Mouse (Mus musculus): Measurements from ENCODE around the gene Ino80. TPM values are rescaled to one million over a fixed set of nuclear protein-coding genes. Genes with fewer than 3 reads are reported as not detected.

Gene Ino80
- polyA plus RNA-seq, 1 experiment from 2014 or later, result 3.6 TPM

GRCm38 (mm10) chr2:119364969-119365368, 112.5 kb downstream of the Ino80 start:
- DNase-seq (ENCODE audit: low spot score), result no peak
- H3K9ac ChIP-seq (replicated peaks; ENCODE audit: low read length), result no peak overlapping the region
- H3K27me3 ChIP-seq (ENCODE audit: control insufficient read depth, insufficient read depth, low read length), result no peaks in the 10 kb centered on the region

GRCm38 (mm10) chr2:119359721-119360291, 117.7 kb downstream of the Ino80 start:
- 84% methylated on average over 2 of the region's 2 CpGs for WGBS
- ATAC-seq (replicated peaks; ENCODE audit: insufficient number of reproducible peaks, low FRiP score, low TSS enrichment, low read depth) (no peak), DNase-seq (ENCODE audit: low spot score) (no peak)
- Histone ChIP-seq H3K27ac (replicated peaks; ENCODE audit: low read depth, low read length) (no peak overlapping the region), H3K4me1 (ENCODE audit: control insufficient read depth, insufficient read depth, low read length) (no peaks in the 10 kb centered on the region), H3K4me3 (ENCODE audit: low read depth, low read length) (no peak overlapping the region), H3K36me3 (replicated peaks; ENCODE audit: control insufficient read depth, insufficient read depth, low read depth, low read length) (no peaks in the 10 kb centered on the region), H3K9me3 (replicated peaks; ENCODE audit: control insufficient read depth, low read length) (no peaks in the 10 kb centered on the region), H3K4me2 (ENCODE audit: low read depth, low read length) (no peak overlapping the region), H3K27me3 (ENCODE audit: control insufficient read depth, insufficient read depth, low read length) (no peaks in the 10 kb centered on the region), H3K9ac (replicated peaks; ENCODE audit: low read length) (no peak overlapping the region)

More at GRCm38 (mm10) chr2:119364969-119365368, 112.5 kb downstream of the Ino80 start:
- WGBS, result 84% methylated on average over 3 of the region's 3 CpGs
- ATAC-seq (replicated peaks; ENCODE audit: insufficient number of reproducible peaks, low FRiP score, low TSS enrichment, low read depth), result no peak
- Histone ChIP-seq H3K4me1 (ENCODE audit: control insufficient read depth, insufficient read depth, low read length) (no peaks in the 10 kb centered on the region), H3K27ac (replicated peaks; ENCODE audit: low read depth, low read length) (no peak overlapping the region), H3K4me2 (ENCODE audit: low read depth, low read length) (no peak overlapping the region), H3K4me3 (ENCODE audit: low read depth, low read length) (no peak overlapping the region), H3K9me3 (replicated peaks; ENCODE audit: control insufficient read depth, low read length) (no peaks in the 10 kb centered on the region), H3K36me3 (replicated peaks; ENCODE audit: control insufficient read depth, insufficient read depth, low read depth, low read length) (no peaks in the 10 kb centered on the region)

- no peaks in the 10 kb centered on the region for H3K9me3 ChIP-seq (replicated peaks; ENCODE audit: control insufficient read depth, low read length)
- no peaks in the 10 kb centered on the region for H3K36me3 ChIP-seq (replicated peaks; ENCODE audit: control insufficient read depth, insufficient read depth, low read depth, low read length)
- H3K27me3 ChIP-seq (ENCODE audit: control insufficient read depth, insufficient read depth, low read length), result no peaks in the 10 kb centered on the region
- no peak overlapping the region for H3K4me3 ChIP-seq (ENCODE audit: low read depth, low read length)
- H3K4me1 ChIP-seq (ENCODE audit: control insufficient read depth, insufficient read depth, low read length), result no peaks in the 10 kb centered on the region
- H3K4me2 ChIP-seq (ENCODE audit: low read depth, low read length), result no peak overlapping the region
- no peak overlapping the region for H3K27ac ChIP-seq (replicated peaks; ENCODE audit: low read depth, low read length)
- no peak for ATAC-seq (replicated peaks; ENCODE audit: insufficient number of reproducible peaks, low FRiP score, low TSS enrichment, low read depth)
- no peak overlapping the region for H3K9ac ChIP-seq (replicated peaks; ENCODE audit: low read length)
- no peak for DNase-seq (ENCODE audit: low spot score)
- 87% methylated on average over 6 of the region's 6 CpGs for WGBS
Observed at GRCm38 (mm10) chr2:119358249-119358648, 119.2 kb downstream of the Ino80 start.

- Histone ChIP-seq H3K27me3 (ENCODE audit: control insufficient read depth, insufficient read depth, low read length) (no peaks in the 10 kb centered on the region), H3K9ac (replicated peaks; ENCODE audit: low read length) (no peak overlapping the region), H3K4me2 (ENCODE audit: low read depth, low read length) (no peak overlapping the region), H3K9me3 (replicated peaks; ENCODE audit: control insufficient read depth, low read length) (no peaks in the 10 kb centered on the region), H3K4me3 (ENCODE audit: low read depth, low read length) (no peak overlapping the region), H3K27ac (replicated peaks; ENCODE audit: low read depth, low read length) (no peak overlapping the region), H3K4me1 (ENCODE audit: control insufficient read depth, insufficient read depth, low read length) (no peaks in the 10 kb centered on the region), H3K36me3 (replicated peaks; ENCODE audit: control insufficient read depth, insufficient read depth, low read depth, low read length) (no peaks in the 10 kb centered on the region)
- DNase-seq (ENCODE audit: low spot score) (no peak), ATAC-seq (replicated peaks; ENCODE audit: insufficient number of reproducible peaks, low FRiP score, low TSS enrichment, low read depth) (no peak)
- 85% methylated on average over 5 of the region's 5 CpGs for WGBS
Observed at GRCm38 (mm10) chr2:119356805-119357204, 120.7 kb downstream of the Ino80 start.

GRCm38 (mm10) chr2:119356310-119356709, 121.2 kb downstream of the Ino80 start:
- Histone ChIP-seq H3K27me3 (ENCODE audit: control insufficient read depth, insufficient read depth, low read length) (peaks cover 2% of the 10 kb centered on the region; the same call in 1 of the 2 replicates), H3K4me2 (ENCODE audit: low read depth, low read length) (no peak overlapping the region), H3K4me1 (ENCODE audit: control insufficient read depth, insufficient read depth, low read length) (no peaks in the 10 kb centered on the region), H3K4me3 (ENCODE audit: low read depth, low read length) (no peak overlapping the region), H3K27ac (replicated peaks; ENCODE audit: low read depth, low read length) (no peak overlapping the region), H3K36me3 (replicated peaks; ENCODE audit: control insufficient read depth, insufficient read depth, low read depth, low read length) (no peaks in the 10 kb centered on the region), H3K9ac (replicated peaks; ENCODE audit: low read length) (no peak overlapping the region), H3K9me3 (replicated peaks; ENCODE audit: control insufficient read depth, low read length) (no peaks in the 10 kb centered on the region)
- no peak for DNase-seq (ENCODE audit: low spot score)
- no peak for ATAC-seq (replicated peaks; ENCODE audit: insufficient number of reproducible peaks, low FRiP score, low TSS enrichment, low read depth)

GRCm38 (mm10) chr2:119355651-119356050, 121.8 kb downstream of the Ino80 start:
- Histone ChIP-seq H3K27me3 (ENCODE audit: control insufficient read depth, insufficient read depth, low read length) (peaks cover 7% of the 10 kb centered on the region; the same call in 1 of the 2 replicates), H3K9me3 (replicated peaks; ENCODE audit: control insufficient read depth, low read length) (no peaks in the 10 kb centered on the region), H3K4me3 (ENCODE audit: low read depth, low read length) (no peak overlapping the region), H3K27ac (replicated peaks; ENCODE audit: low read depth, low read length) (no peak overlapping the region), H3K36me3 (replicated peaks; ENCODE audit: control insufficient read depth, insufficient read depth, low read depth, low read length) (no peaks in the 10 kb centered on the region), H3K9ac (replicated peaks; ENCODE audit: low read length) (no peak overlapping the region), H3K4me2 (ENCODE audit: low read depth, low read length) (no peak overlapping the region), H3K4me1 (ENCODE audit: control insufficient read depth, insufficient read depth, low read length) (no peaks in the 10 kb centered on the region)
- DNase-seq (ENCODE audit: low spot score), result no peak
- WGBS, result 23% methylated on average over 7 of the region's 7 CpGs
- ATAC-seq (replicated peaks; ENCODE audit: insufficient number of reproducible peaks, low FRiP score, low TSS enrichment, low read depth), result no peak

- Histone ChIP-seq H3K9me3 (replicated peaks; ENCODE audit: control insufficient read depth, low read length) (no peaks in the 10 kb centered on the region), H3K4me1 (ENCODE audit: control insufficient read depth, insufficient read depth, low read length) (no peaks in the 10 kb centered on the region), H3K4me2 (ENCODE audit: low read depth, low read length) (no peak overlapping the region), H3K27ac (replicated peaks; ENCODE audit: low read depth, low read length) (no peak overlapping the region), H3K4me3 (ENCODE audit: low read depth, low read length) (no peak overlapping the region), H3K36me3 (replicated peaks; ENCODE audit: control insufficient read depth, insufficient read depth, low read depth, low read length) (no peaks in the 10 kb centered on the region), H3K9ac (replicated peaks; ENCODE audit: low read length) (no peak overlapping the region), H3K27me3 (ENCODE audit: control insufficient read depth, insufficient read depth, low read length) (peaks cover 8% of the 10 kb centered on the region; the same call in 1 of the 2 replicates)
- WGBS, result 71% methylated on average over 3 of the region's 3 CpGs
- ATAC-seq (replicated peaks; ENCODE audit: insufficient number of reproducible peaks, low FRiP score, low TSS enrichment, low read depth) (no peak), DNase-seq (ENCODE audit: low spot score) (no peak)
Observed at GRCm38 (mm10) chr2:119355089-119355488, 122.4 kb downstream of the Ino80 start.

- Histone ChIP-seq H3K4me1 (ENCODE audit: control insufficient read depth, insufficient read depth, low read length) (no peaks in the 10 kb centered on the region), H3K4me3 (ENCODE audit: low read depth, low read length) (no peak overlapping the region), H3K36me3 (replicated peaks; ENCODE audit: control insufficient read depth, insufficient read depth, low read depth, low read length) (no peaks in the 10 kb centered on the region), H3K9ac (replicated peaks; ENCODE audit: low read length) (no peak overlapping the region), H3K27ac (replicated peaks; ENCODE audit: low read depth, low read length) (no peak overlapping the region), H3K4me2 (ENCODE audit: low read depth, low read length) (no peak overlapping the region), H3K9me3 (replicated peaks; ENCODE audit: control insufficient read depth, low read length) (no peaks in the 10 kb centered on the region), H3K27me3 (ENCODE audit: control insufficient read depth, insufficient read depth, low read length) (peaks cover 10% of the 10 kb centered on the region; the same call in 1 of the 2 replicates)
- ATAC-seq (replicated peaks; ENCODE audit: insufficient number of reproducible peaks, low FRiP score, low TSS enrichment, low read depth) (no peak), DNase-seq (ENCODE audit: low spot score) (no peak)
- 86% methylated on average over 8 of the region's 8 CpGs for WGBS
Observed at GRCm38 (mm10) chr2:119353707-119354106, 123.8 kb downstream of the Ino80 start.
